Mouse (Mus musculus) embryonic facial prominence, embryonic 14.5 days (tissue): ENCODE data around the gene Tatdn2. TPM values are rescaled to one million over a fixed set of nuclear protein-coding genes. Genes with fewer than 3 reads are reported as not detected.

Experiments
- ATAC-seq: fragments of 200-750 bp; cut with Nextera tagmentation; 2 replicates; pipeline ENCODE4 v1.8.0; 2017; ENCODE audit warnings: low read depth, moderate number of reproducible peaks, moderate TSS enrichment
- DNase-seq: peaks from one replicate; pipeline ENCODE4 v3.0.0-alpha.2; 2015; ENCODE audit warnings: low spot score
- H3K27ac ChIP-seq: fragments of 300-500 bp; sonication (generic); replicated peaks from 2 replicates; pipeline ENCODE4 v1.5.1; 2014; ENCODE audit warnings: low read depth, mild to moderate bottlenecking, low read length, moderate library complexity
- H3K27me3 ChIP-seq: fragments of 300-500 bp; sonication (generic); replicated peaks from 2 replicates; pipeline ENCODE4 v1.6.1; 2014; ENCODE audit warnings: low read length; ENCODE audit not compliant: control insufficient read depth, insufficient read depth
- H3K36me3 ChIP-seq: fragments of 300-500 bp; sonication (generic); 2 replicates; pipeline ENCODE4 v1.6.1; 2014; ENCODE audit warnings: low read length, mixed read lengths; ENCODE audit not compliant: control insufficient read depth, insufficient read depth
- H3K4me1 ChIP-seq: fragments of 300-500 bp; sonication (generic); 2 replicates; pipeline ENCODE4 v1.6.1; 2014; ENCODE audit warnings: antibody characterized with exemption, low read length; ENCODE audit not compliant: control insufficient read depth, insufficient read depth
- H3K4me2 ChIP-seq: fragments of 300-500 bp; sonication (generic); 2 replicates; pipeline ENCODE4 v1.6.1; 2014; ENCODE audit warnings: low read depth, mild to moderate bottlenecking, low read length, moderate library complexity, mixed read lengths
- H3K4me3 ChIP-seq: fragments of 300-500 bp; sonication (generic); 2 replicates; pipeline ENCODE4 v1.5.1; 2014; ENCODE audit warnings: low read depth, mild to moderate bottlenecking, low read length
- H3K9ac ChIP-seq: fragments of 300-500 bp; sonication (generic); 2 replicates; pipeline ENCODE4 v1.6.1; 2014; ENCODE audit warnings: low read depth, mild to moderate bottlenecking, low read length, moderate library complexity, mixed read lengths
- H3K9me3 ChIP-seq: fragments of 300-500 bp; sonication (generic); 2 replicates; pipeline ENCODE4 v1.6.1; 2016; ENCODE audit warnings: low read length; ENCODE audit not compliant: control insufficient read depth
- WGBS: fragments of 180-500 bp; shearing (Covaris S2); extraction: QIAGEN DNeasy Blood & Tissue Kit; methylation state at CpG from one replicate; pipeline ENCODE4 v1.1.7; 2014; 5-methylcytosine and 5-hydroxymethylcytosine counted together
- microRNA-seq: library from miRNA; unstranded; fragments of <30 nt; microRNA quantifications from one replicate; pipeline ENCODE4, GENCODE M21; 2016; ENCODE audit warnings: borderline number of aligned reads
- polyA plus RNA-seq: library from polyadenylated mRNA; unstranded; fragments of >200 nt; fragmentation: Nextera tagmentation; extraction: Ambion mirVana; gene quantifications from 2 replicates; pipeline ENCODE4 v1.2.1, GENCODE M21; 2014

Gene Tatdn2
- polyA plus RNA-seq, 1 experiment from 2014 or later: 1.9 TPM

DNA sequence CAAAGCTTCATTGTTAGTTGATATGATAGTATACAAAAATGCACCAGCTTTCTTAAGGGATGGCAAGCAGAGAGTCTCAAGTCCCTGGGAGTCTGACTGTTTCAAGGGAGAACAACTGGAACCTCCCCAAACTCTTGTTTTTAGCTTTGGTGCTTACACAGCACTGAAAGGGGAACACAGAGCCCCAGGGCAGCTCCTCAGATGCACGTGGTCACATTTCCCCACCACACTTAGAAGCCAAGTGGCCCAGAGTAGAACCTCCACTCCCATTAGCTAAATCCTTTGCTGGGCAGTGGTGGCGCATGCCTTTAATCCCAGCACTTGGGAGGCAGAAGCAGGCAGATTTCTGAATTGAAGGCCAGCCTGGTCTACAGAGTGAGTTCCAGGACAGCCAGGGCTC lies 44.6 kb downstream of the Tatdn2 start:
- DNase-seq (no peak), ATAC-seq (no peak)
- 67% methylated on average over 2 of the region's 2 CpGs for WGBS

DNA sequence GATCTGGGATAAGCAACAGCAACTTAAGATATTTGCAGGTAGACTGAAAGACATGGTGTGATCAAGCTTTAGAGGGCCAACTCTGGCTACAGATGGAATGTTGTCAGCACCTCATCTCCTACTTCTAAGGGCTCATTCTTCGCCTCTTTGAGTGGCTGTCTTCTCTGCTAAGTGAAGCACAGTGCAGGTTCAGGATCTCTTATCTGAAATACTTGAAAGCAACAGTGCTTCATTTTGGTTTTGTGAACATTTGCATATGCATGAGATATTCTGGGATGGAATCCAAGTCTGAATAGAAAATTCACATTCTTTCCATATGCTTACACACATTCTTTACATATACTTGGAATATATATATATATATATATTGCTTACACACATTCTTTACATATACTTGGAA lies 45.5 kb downstream of the Tatdn2 start:
- H3K4me3 ChIP-seq: no peak overlapping the region
- H3K9me3 ChIP-seq: no peaks in the 10 kb centered on the region
- H3K36me3 ChIP-seq: peaks cover 14% of the 10 kb centered on the region; the same call in 1 of the 2 replicates
- no peak overlapping the region for H3K4me2 ChIP-seq
- peaks cover 4% of the 10 kb centered on the region; the same call in 1 of the 2 replicates for H3K4me1 ChIP-seq
- ATAC-seq: no peak
- peaks cover 1% of the 10 kb centered on the region; the same call in 1 of the 2 replicates for H3K27me3 ChIP-seq
- peak; percentile 14 for DNase-seq
- H3K27ac ChIP-seq: no peak overlapping the region
- 83% methylated on average over 1 of the region's 1 CpGs for WGBS
- no peak overlapping the region for H3K9ac ChIP-seq

More for the DNA sequence above, 44.6 kb downstream of the Tatdn2 start:
- Histone ChIP-seq H3K27me3 (no peaks in the 10 kb centered on the region; the same call in 1 of the 2 replicates), H3K27ac (no peak overlapping the region), H3K9ac (no peak overlapping the region), H3K4me3 (no peak overlapping the region), H3K4me1 (peaks cover 4% of the 10 kb centered on the region; the same call in 1 of the 2 replicates), H3K36me3 (peaks cover 20% of the 10 kb centered on the region), H3K9me3 (no peaks in the 10 kb centered on the region), H3K4me2 (no peak overlapping the region)

DNA sequence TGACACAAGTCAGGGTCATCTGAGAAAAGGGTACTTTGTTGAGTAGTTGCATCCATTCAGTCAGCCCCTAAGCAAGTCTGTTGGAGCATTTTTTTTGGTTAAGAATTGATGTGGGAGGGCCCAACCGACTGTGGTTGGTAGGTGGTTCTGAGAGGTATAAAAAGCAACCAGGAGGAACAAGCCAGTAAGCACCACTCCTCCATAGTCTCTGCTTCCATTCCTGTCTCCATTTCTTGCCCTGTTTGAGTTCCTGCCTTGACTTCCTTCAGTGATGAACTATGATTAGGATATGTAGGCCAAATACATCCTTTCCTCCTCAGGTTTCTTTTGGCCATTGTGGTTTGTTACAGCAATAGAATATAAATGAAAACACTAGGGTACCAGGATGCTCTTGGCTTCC lies 46.3 kb downstream of the Tatdn2 start:
- peaks cover 4% of the 10 kb centered on the region; the same call in 1 of the 2 replicates for H3K4me1 ChIP-seq
- H3K9me3 ChIP-seq: no peaks in the 10 kb centered on the region
- peaks cover 6% of the 10 kb centered on the region; the same call in 1 of the 2 replicates for H3K36me3 ChIP-seq
- DNase-seq (no peak), ATAC-seq (no peak)
- H3K27me3 ChIP-seq: peaks cover 7% of the 10 kb centered on the region
- H3K4me3 ChIP-seq: no peak overlapping the region
- no peak overlapping the region for H3K4me2 ChIP-seq
- no peak overlapping the region for H3K27ac ChIP-seq
- H3K9ac ChIP-seq: no peak overlapping the region
- WGBS: 53% methylated on average over 1 of the region's 1 CpGs

DNA sequence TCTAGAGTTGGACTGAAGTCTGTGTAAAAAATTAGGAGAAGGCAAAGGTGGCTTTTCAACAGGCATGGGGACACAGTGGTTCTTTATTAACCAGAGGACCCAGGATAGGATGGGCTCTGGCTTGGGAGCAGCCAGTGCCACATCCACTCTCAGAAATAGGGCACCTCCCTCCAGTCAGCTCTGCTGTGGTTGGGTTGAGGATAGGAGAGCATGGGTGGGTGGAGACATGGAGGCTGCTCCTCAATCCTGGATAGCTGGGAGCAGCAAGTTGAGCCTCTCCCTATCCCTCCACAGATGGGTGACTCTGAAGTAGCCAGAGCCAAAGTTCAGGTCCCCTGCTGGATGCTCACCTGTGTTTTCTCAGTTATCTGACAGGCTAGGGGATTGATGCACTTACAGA lies 48.3 kb downstream of the Tatdn2 start:
- no peaks in the 10 kb centered on the region for H3K36me3 ChIP-seq
- ATAC-seq: no peak
- H3K27ac ChIP-seq: no peak overlapping the region
- H3K9me3 ChIP-seq: no peaks in the 10 kb centered on the region
- H3K4me3 ChIP-seq: no peak overlapping the region
- no peak overlapping the region for H3K9ac ChIP-seq
- DNase-seq: no peak
- H3K4me2 ChIP-seq: no peak overlapping the region
- peaks cover 11% of the 10 kb centered on the region for H3K27me3 ChIP-seq
- no peaks in the 10 kb centered on the region for H3K4me1 ChIP-seq

DNA sequence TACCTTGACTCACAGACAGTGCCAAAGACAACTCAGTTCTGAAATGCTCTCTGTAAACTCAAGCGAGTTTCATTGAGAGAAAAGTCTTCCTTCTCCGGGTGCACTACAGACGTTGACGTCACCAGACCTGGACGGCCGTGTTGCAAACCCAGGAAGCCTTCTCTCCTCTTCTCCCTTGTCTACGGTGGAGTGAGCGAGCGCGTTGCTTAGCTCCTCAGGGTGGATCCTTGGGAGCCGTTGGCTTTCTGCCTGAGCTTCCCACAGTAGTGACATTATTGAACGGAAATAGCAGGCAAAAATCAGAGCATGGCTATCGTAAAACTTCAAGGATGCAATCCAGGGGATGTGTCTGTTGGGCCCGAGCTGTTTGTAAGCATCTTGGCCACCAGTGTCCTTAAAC lies 50.4 kb downstream of the Tatdn2 start:
- no peak overlapping the region for H3K9ac ChIP-seq
- ATAC-seq (no peak), DNase-seq (no peak)
- H3K4me1 ChIP-seq: no peaks in the 10 kb centered on the region
- H3K4me3 ChIP-seq: no peak overlapping the region
- H3K27me3 ChIP-seq: peaks cover 11% of the 10 kb centered on the region
- no peaks in the 10 kb centered on the region for H3K36me3 ChIP-seq
- H3K4me2 ChIP-seq: no peak overlapping the region
- no peak overlapping the region for H3K27ac ChIP-seq
- H3K9me3 ChIP-seq: no peaks in the 10 kb centered on the region
- 85% methylated on average over 14 of the region's 14 CpGs for WGBS

DNA sequence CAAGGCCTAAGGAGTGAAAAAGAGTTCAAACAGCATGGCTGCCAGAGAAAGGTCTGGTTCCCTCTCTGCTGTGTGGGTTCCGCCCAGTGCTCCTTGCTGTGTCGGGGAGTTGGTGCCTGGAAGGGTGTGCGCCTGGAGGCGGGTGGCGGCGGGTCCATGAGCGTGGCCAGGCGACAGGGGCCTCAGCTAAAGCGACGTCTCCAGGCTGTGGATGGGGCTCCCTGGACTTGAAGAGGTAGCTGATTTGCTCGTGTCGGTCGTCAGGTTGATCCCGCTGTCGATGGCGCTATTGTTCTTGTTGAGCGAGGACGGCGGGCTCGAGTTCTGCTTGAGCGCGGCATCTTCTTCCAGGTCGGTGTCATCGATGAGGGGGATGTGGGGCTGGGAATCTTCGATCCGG lies 51.5 kb downstream of the Tatdn2 start:
- ATAC-seq: no peak
- Histone ChIP-seq H3K4me1 (no peaks in the 10 kb centered on the region), H3K4me2 (peak overlapping the region; percentile 33), H3K27ac (no peak overlapping the region), H3K36me3 (no peaks in the 10 kb centered on the region), H3K27me3 (peaks cover 11% of the 10 kb centered on the region), H3K9me3 (no peaks in the 10 kb centered on the region), H3K4me3 (0 out of 2 replicates have a peak overlapping the region, but pooled peaks have one; percentile 3), H3K9ac (no peak overlapping the region)
- DNase-seq: no peak
- 33% methylated on average over 26 of the region's 26 CpGs for WGBS

DNA sequence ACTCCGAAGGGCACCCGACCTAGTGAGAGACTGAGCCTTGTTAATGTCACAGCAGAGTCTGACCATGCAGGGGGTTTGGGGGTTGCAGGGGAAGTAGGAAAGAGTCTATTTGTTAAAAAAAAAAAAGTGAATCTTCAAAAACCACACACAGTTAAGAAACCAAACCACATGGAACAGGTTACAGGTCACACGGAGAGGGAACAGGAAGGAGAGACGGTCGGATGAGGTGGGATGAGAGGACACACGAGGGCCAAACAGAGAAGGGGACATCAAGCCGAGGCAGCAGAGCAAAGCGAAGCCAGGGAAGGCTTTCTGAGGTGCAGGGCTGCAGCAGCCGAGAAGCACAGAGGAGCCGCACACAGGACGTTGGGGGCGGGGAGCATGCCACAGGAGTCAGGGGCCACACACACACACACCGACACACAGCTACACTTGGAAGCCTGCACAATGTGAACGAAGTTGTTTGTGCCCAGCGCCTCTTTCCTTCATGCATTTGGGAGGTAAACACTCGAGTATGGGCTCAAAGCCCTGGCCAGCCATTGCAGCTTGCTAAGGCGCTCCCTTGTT lies 52.4 kb downstream of the Tatdn2 start:
- DNase-seq (no peak), ATAC-seq (no peak)
- no peaks in the 10 kb centered on the region for H3K9me3 ChIP-seq
- H3K27me3 ChIP-seq: peaks cover 11% of the 10 kb centered on the region
- H3K9ac ChIP-seq: no peak overlapping the region
- 59% methylated on average over 17 of the region's 17 CpGs for WGBS
- H3K4me1 ChIP-seq: no peaks in the 10 kb centered on the region
- no peak overlapping the region for H3K4me3 ChIP-seq
- H3K4me2 ChIP-seq: no peak overlapping the region
- H3K27ac ChIP-seq: no peak overlapping the region
- H3K36me3 ChIP-seq: no peaks in the 10 kb centered on the region

Small RNAs within 50 kb of the gene (microRNA-seq; reads per million reads assigned to microRNA genes)
- gene Mir7042: not detected

Other genes with a start within 250 kb of the Tatdn2 start
- 3.6 and 5.6 TPM in 2 replicates for gene Il17re, start 238.6 kb upstream of the Tatdn2 start, polyA plus RNA-seq
- 15.7 and 20.2 TPM in 2 replicates for gene Il17rc, start 225.6 kb upstream of the Tatdn2 start, polyA plus RNA-seq
- 24.8 and 25.3 TPM in 2 replicates for gene Creld1, start 213.8 kb upstream of the Tatdn2 start, polyA plus RNA-seq
- gene Prrt3, start 195.1 kb upstream of the Tatdn2 start, polyA plus RNA-seq: 1.7 and 1.9 TPM in 2 replicates
- 96.7 and 103 TPM in 2 replicates for gene Emc3, start 165.4 kb upstream of the Tatdn2 start, polyA plus RNA-seq
- gene Fancd2, start 165.4 kb upstream of the Tatdn2 start, polyA plus RNA-seq: 7.5 and 7.8 TPM in 2 replicates
- gene Fancd2os, start 96.3 kb upstream of the Tatdn2 start, polyA plus RNA-seq: not detected in 2 replicates
- 233 and 249 TPM in 2 replicates for gene Brk1, start 92.3 kb upstream of the Tatdn2 start, polyA plus RNA-seq
- 48.7 and 53.0 TPM in 2 replicates for gene Vhl, start 73.1 kb upstream of the Tatdn2 start, polyA plus RNA-seq
- 2.2 and 2.5 TPM in 2 replicates for gene Irak2, start 58.6 kb upstream of the Tatdn2 start, polyA plus RNA-seq
- 0.61 TPM in 1 of 2 replicates, not detected in the other for gene Ghrl, start 22.8 kb downstream of the Tatdn2 start, polyA plus RNA-seq
- 301 and 324 TPM in 2 replicates for gene Sec13, start 43.7 kb downstream of the Tatdn2 start, polyA plus RNA-seq